Mouse (Mus musculus) erythroblast, embryonic 14.5 days (primary cell): ENCODE data around the gene Rbm46.

Source experiments
- GATA1 ChIP-seq: IDR thresholded peaks from 2 replicates; pipeline ENCODE4 v1.6.1; 2012; ENCODE audit warnings: low read length, inconsistent platforms, mixed read lengths
- TAL1 ChIP-seq: IDR thresholded peaks from 3 replicates; pipeline ENCODE4 v1.6.1; 2012; ENCODE audit warnings: low read length, inconsistent platforms, mixed read lengths

DNA sequence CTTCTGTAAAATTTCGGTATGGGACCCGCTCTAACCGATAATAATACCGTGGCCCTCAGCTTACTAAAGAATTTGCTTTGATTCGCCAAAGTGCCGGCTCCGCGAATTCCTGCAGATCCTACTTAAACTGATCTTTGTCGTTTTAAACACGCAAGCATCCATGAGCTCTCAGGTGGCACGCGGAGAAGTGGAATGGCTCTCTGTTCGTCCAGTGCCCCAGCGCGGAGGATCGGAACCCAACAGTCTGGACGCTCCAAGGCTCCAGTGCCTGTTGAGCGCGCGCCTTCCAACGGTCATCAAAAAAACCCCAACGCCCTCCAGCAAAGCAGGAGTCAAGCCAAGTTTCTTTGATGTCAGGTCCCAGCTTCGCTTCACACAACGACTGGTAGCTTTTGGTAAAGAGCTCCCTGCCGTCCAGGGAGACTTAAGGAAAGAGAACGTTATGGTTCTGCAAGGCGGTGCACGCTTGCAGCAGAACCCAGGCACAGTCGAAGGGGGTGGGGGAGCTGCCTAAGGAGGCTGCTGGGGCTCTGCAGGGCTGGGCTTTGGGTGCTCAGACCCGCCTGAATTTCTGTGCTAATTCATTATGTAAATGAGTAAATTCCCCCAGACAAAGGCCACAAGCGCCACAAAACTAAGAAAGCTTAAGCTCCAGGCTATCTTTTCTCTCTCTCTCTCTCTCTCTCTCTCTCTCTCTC lies 28.1 kb upstream of the Rbm46 start:
- TF ChIP-seq GATA1, result no peak
- TF ChIP-seq TAL1, result no peak
